Mouse (Mus musculus) ES-E14 (cell line): ENCODE results near the gene Gorab. TPM values are rescaled to one million over a fixed set of nuclear protein-coding genes. Genes with fewer than 3 reads are reported as not detected.

ENCODE experiments used
- DNase-seq: peaks from one replicate; pipeline ENCODE4 v3.0.0-alpha.2; 2013; ENCODE audit warnings: low read depth, low spot score
- H3K27ac ChIP-seq: 2 replicates; pipeline ENCODE4 v1.5.1; 2012; ENCODE audit warnings: low read depth, mild to moderate bottlenecking, low read length, moderate library complexity, mixed read lengths; ENCODE audit not compliant: poor library complexity, insufficient read depth, severe bottlenecking
- H3K36me3 ChIP-seq: 2 replicates; pipeline ENCODE4 v1.6.1; 2012; ENCODE audit warnings: mild to moderate bottlenecking, low read length, moderate library complexity, mixed read lengths; ENCODE audit not compliant: control insufficient read depth, poor library complexity, insufficient read depth, severe bottlenecking
- H3K4me1 ChIP-seq, 2 experiments: fragments of 150-350 bp in 1 of 2; sonication (generic) in 1 of 2; 2 replicates each; pipeline ENCODE4 v1.6.1; 2012; ENCODE audit warnings: low read length in 2 of 2, mild to moderate bottlenecking in 1 of 2, mixed read lengths in 1 of 2; ENCODE audit not compliant: control insufficient read depth in 2 of 2, insufficient read depth in 2 of 2, poor library complexity in 1 of 2
- H3K4me3 ChIP-seq, 2 experiments: fragments of 150-350 bp in 1 of 2; sonication (generic) in 1 of 2; 2 replicates each; pipeline ENCODE4 v1.5.1; 2012; ENCODE audit warnings: low read length in 2 of 2, low read depth in 1 of 2, mild to moderate bottlenecking in 1 of 2, mixed read lengths in 1 of 2; ENCODE audit not compliant: insufficient read depth in 1 of 2, poor library complexity in 1 of 2, severe bottlenecking in 1 of 2
- H3K9ac ChIP-seq: 2 replicates; pipeline ENCODE4 v1.6.1; 2012; ENCODE audit warnings: low read depth, mild to moderate bottlenecking, low read length, mixed read lengths; ENCODE audit not compliant: poor library complexity, insufficient read depth, severe bottlenecking
- H3K9me3 ChIP-seq: fragments of 150-350 bp; sonication (generic); 2 replicates; pipeline ENCODE4 v1.6.1; 2012; ENCODE audit warnings: low read depth, mild to moderate bottlenecking, low read length; ENCODE audit not compliant: control insufficient read depth, insufficient read depth
- CHD2 ChIP-seq: IDR thresholded peaks from 2 replicates; pipeline ENCODE4 v1.6.1; 2014; ENCODE audit warnings: mild to moderate bottlenecking, low read depth, low read length, inconsistent platforms
- HCFC1 ChIP-seq: IDR thresholded peaks from 2 replicates; pipeline ENCODE4 v1.6.1; 2012; ENCODE audit warnings: low read length, inconsistent platforms, borderline replicate concordance; ENCODE audit not compliant: insufficient read depth
- MAFK ChIP-seq: IDR thresholded peaks from 2 replicates; pipeline ENCODE4 v1.6.1; 2014; ENCODE audit warnings: mild to moderate bottlenecking, low read depth, low read length, inconsistent platforms; ENCODE audit not compliant: insufficient read depth
- ZC3H11A ChIP-seq: IDR thresholded peaks from 2 replicates; pipeline ENCODE4 v1.6.1; 2012; ENCODE audit warnings: low read depth, mild to moderate bottlenecking, inconsistent platforms, low read length, borderline replicate concordance
- ZNF384 ChIP-seq: IDR thresholded peaks from 2 replicates; pipeline ENCODE4 v1.6.1; 2012; ENCODE audit warnings: low read depth, low read length, inconsistent platforms
- in situ Hi-C, 2 experiments: fragments of 600-800 bp; cut with MboI; formaldehyde crosslinking; loops; one replicate each; pipeline ENCODE4 v1.15.1; 2025; ENCODE audit warnings: low sequenced_read_pairs in 2 of 2, inconsistent platforms in 1 of 2; ENCODE audit not compliant: unreplicated experiment in 2 of 2
- total RNA-seq: library from RNA; depleted of rRNA; stranded (reverse); fragments of 300-350 nt; gene quantifications from 2 replicates; pipeline ENCODE4 v1.2.3, GENCODE M21; 2012

The Gorab gene
- total RNA-seq, 1 experiment: 9.1 TPM

GRCm38 (mm10) chr1:163383442-163384027 lies 19.9 kb downstream of the Gorab start:
- DNase-seq: no peak
- no peak overlapping the region for H3K9ac ChIP-seq
- H3K27ac ChIP-seq: no peak overlapping the region
- H3K9me3 ChIP-seq: no peaks in the 10 kb centered on the region
- H3K4me1 ChIP-seq: no peaks in the 10 kb centered on the region
- H3K4me3 ChIP-seq: no peak overlapping the region
- in situ Hi-C loops: no loop called here
- peaks cover 8% of the 10 kb centered on the region for H3K36me3 ChIP-seq
- TF ChIP-seq CHD2 (no peak), MAFK (no peak), ZC3H11A (no peak), HCFC1 (no peak), ZNF384 (no peak)

- no peak overlapping the region for H3K4me3 ChIP-seq
- no peak for DNase-seq
- no peak overlapping the region for H3K9ac ChIP-seq
- in situ Hi-C loops: no loop called here
- TF ChIP-seq ZC3H11A: no peak
- no peak for TF ChIP-seq ZNF384
- TF ChIP-seq HCFC1: no peak
- no peak for TF ChIP-seq MAFK
- no peak for TF ChIP-seq CHD2
- H3K36me3 ChIP-seq: peaks cover 8% of the 10 kb centered on the region
- no peak overlapping the region for H3K27ac ChIP-seq
- no peaks in the 10 kb centered on the region for H3K4me1 ChIP-seq
- no peaks in the 10 kb centered on the region for H3K9me3 ChIP-seq
These were observed 21.3 kb downstream of the Gorab start for GRCm38 (mm10) chr1:163382048-163382719.

DNA sequence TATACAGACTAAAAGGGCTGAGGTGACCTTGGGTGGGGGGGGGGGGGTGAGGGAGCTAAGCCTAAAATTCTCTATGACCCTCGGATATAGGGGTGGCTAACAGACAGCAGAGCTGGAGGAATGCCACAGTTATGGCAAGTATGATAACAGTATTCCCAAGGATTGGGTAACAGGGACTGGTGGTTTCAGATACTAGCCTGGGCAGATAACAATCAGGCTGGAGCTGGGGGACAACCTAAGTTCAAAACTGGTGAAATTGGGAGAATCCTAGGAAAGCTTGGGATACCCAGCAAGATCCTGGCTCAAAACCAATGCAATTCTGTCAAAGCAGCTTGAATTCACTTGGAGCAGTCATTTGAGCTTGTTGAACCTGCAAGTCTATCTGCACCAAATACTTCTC lies 22.9 kb downstream of the Gorab start:
- in situ Hi-C loops: no loop called here
- TF ChIP-seq CHD2 (no peak), HCFC1 (no peak), ZC3H11A (no peak), ZNF384 (no peak), MAFK (no peak)
- no peak for DNase-seq
- H3K4me1 ChIP-seq: no peaks in the 10 kb centered on the region
- H3K27ac ChIP-seq: no peak overlapping the region
- no peaks in the 10 kb centered on the region for H3K36me3 ChIP-seq
- no peak overlapping the region for H3K4me3 ChIP-seq
- no peak overlapping the region for H3K9ac ChIP-seq
- H3K9me3 ChIP-seq: no peaks in the 10 kb centered on the region

GRCm38 (mm10) chr1:163380072-163380471 lies 23.4 kb downstream of the Gorab start:
- H3K4me1 ChIP-seq: no peaks in the 10 kb centered on the region
- in situ Hi-C loops: no loop called here
- H3K36me3 ChIP-seq: no peaks in the 10 kb centered on the region
- H3K27ac ChIP-seq: no peak overlapping the region
- no peak overlapping the region for H3K4me3 ChIP-seq
- no peak for DNase-seq
- TF ChIP-seq HCFC1 (no peak), MAFK (no peak), ZC3H11A (no peak), CHD2 (no peak), ZNF384 (no peak)
- H3K9me3 ChIP-seq: no peaks in the 10 kb centered on the region
- H3K9ac ChIP-seq: no peak overlapping the region
